Mouse (Mus musculus): ENCODE results near the gene Fmo4. TPM values are rescaled to one million over a fixed set of nuclear protein-coding genes. Genes with fewer than 3 reads are reported as not detected.

Gene Fmo4
- polyA plus RNA-seq (2012; ENCODE audit: insufficient read depth, insufficient read length, missing spikeins), result not detected in 2 replicates

GRCm38 (mm10) chr1:162813836-162814156, at the start of gene Fmo4:
TSS of gene Fmo4 (minus strand) at chr1:162813972.
- TF ChIP-seq POLR2A (IDR thresholded peaks at IDR 0.05; ENCODE audit: borderline replicate concordance, low read depth, low read length) (no peak), CTCF (IDR thresholded peaks at IDR 0.05; ENCODE audit: low read depth, low read length) (peak; percentile 42; the same call in 1 of the 2 replicates)
- Histone ChIP-seq H3K4me3 (ENCODE audit: insufficient read depth, low read length) (peak within 1 kb of the TSS; percentile 21; the same call in 1 of the 2 replicates), H3K27ac (ENCODE audit: insufficient read depth, low read depth, low read length) (no peak within 1 kb of the TSS), H3K4me1 (ENCODE audit: control insufficient read depth, insufficient read depth, low read length) (no peaks in the 10 kb centered on the region)

GRCm38 (mm10) chr1:162862328-162862727, 48.6 kb upstream of the Fmo4 start:
- Histone ChIP-seq H3K27ac (ENCODE audit: insufficient read depth, low read depth, low read length) (no peak overlapping the region), H3K4me3 (ENCODE audit: insufficient read depth, low read length) (no peak overlapping the region), H3K4me1 (ENCODE audit: control insufficient read depth, insufficient read depth, low read length) (no peaks in the 10 kb centered on the region)
- no peak for TF ChIP-seq POLR2A (IDR thresholded peaks at IDR 0.05; ENCODE audit: borderline replicate concordance, low read depth, low read length)
- TF ChIP-seq CTCF (IDR thresholded peaks at IDR 0.05; ENCODE audit: low read depth, low read length), result no peak

- Histone ChIP-seq H3K27ac (ENCODE audit: insufficient read depth, low read depth, low read length) (no peak overlapping the region), H3K4me3 (ENCODE audit: insufficient read depth, low read length) (no peak overlapping the region), H3K4me1 (ENCODE audit: control insufficient read depth, insufficient read depth, low read length) (no peaks in the 10 kb centered on the region)
Measured at GRCm38 (mm10) chr1:162859996-162860605, 46.3 kb upstream of the Fmo4 start.

GRCm38 (mm10) chr1:162859545-162859976, 45.8 kb upstream of the Fmo4 start:
- H3K4me1 ChIP-seq (ENCODE audit: control insufficient read depth, insufficient read depth, low read length), result no peaks in the 10 kb centered on the region
- TF ChIP-seq POLR2A (IDR thresholded peaks at IDR 0.05; ENCODE audit: borderline replicate concordance, low read depth, low read length), result no peak
- no peak for TF ChIP-seq CTCF (IDR thresholded peaks at IDR 0.05; ENCODE audit: low read depth, low read length)
- no peak overlapping the region for H3K27ac ChIP-seq (ENCODE audit: insufficient read depth, low read depth, low read length)
- no peak overlapping the region for H3K4me3 ChIP-seq (ENCODE audit: insufficient read depth, low read length)

More at GRCm38 (mm10) chr1:162859996-162860605, 46.3 kb upstream of the Fmo4 start:
- TF ChIP-seq POLR2A (IDR thresholded peaks at IDR 0.05; ENCODE audit: borderline replicate concordance, low read depth, low read length), result no peak
- no peak for TF ChIP-seq CTCF (IDR thresholded peaks at IDR 0.05; ENCODE audit: low read depth, low read length)

- no peak for TF ChIP-seq CTCF (IDR thresholded peaks at IDR 0.05; ENCODE audit: low read depth, low read length)
- TF ChIP-seq POLR2A (IDR thresholded peaks at IDR 0.05; ENCODE audit: borderline replicate concordance, low read depth, low read length), result no peak
- Histone ChIP-seq H3K4me1 (ENCODE audit: control insufficient read depth, insufficient read depth, low read length) (no peaks in the 10 kb centered on the region), H3K27ac (ENCODE audit: insufficient read depth, low read depth, low read length) (no peak overlapping the region), H3K4me3 (ENCODE audit: insufficient read depth, low read length) (no peak overlapping the region)
Measured at GRCm38 (mm10) chr1:162858748-162859130, 45.0 kb upstream of the Fmo4 start.

- Histone ChIP-seq H3K4me1 (ENCODE audit: control insufficient read depth, insufficient read depth, low read length) (no peaks in the 10 kb centered on the region), H3K4me3 (ENCODE audit: insufficient read depth, low read length) (no peak overlapping the region), H3K27ac (ENCODE audit: insufficient read depth, low read depth, low read length) (no peak overlapping the region)
- no peak for TF ChIP-seq POLR2A (IDR thresholded peaks at IDR 0.05; ENCODE audit: borderline replicate concordance, low read depth, low read length)
- TF ChIP-seq CTCF (IDR thresholded peaks at IDR 0.05; ENCODE audit: low read depth, low read length), result no peak
Measured at GRCm38 (mm10) chr1:162857766-162858747, 44.3 kb upstream of the Fmo4 start.

- Histone ChIP-seq H3K4me3 (ENCODE audit: insufficient read depth, low read length) (no peak overlapping the region), H3K4me1 (ENCODE audit: control insufficient read depth, insufficient read depth, low read length) (no peaks in the 10 kb centered on the region), H3K27ac (ENCODE audit: insufficient read depth, low read depth, low read length) (no peak overlapping the region)
- TF ChIP-seq CTCF (IDR thresholded peaks at IDR 0.05; ENCODE audit: low read depth, low read length), result no peak
Measured at GRCm38 (mm10) chr1:162853812-162854482, 40.2 kb upstream of the Fmo4 start.

- H3K4me1 ChIP-seq (ENCODE audit: control insufficient read depth, insufficient read depth, low read length), result no peaks in the 10 kb centered on the region
- no peak overlapping the region for H3K27ac ChIP-seq (ENCODE audit: insufficient read depth, low read depth, low read length)
- no peak for TF ChIP-seq POLR2A (IDR thresholded peaks at IDR 0.05; ENCODE audit: borderline replicate concordance, low read depth, low read length)
- no peak for TF ChIP-seq CTCF (IDR thresholded peaks at IDR 0.05; ENCODE audit: low read depth, low read length)
- H3K4me3 ChIP-seq (ENCODE audit: insufficient read depth, low read length), result no peak overlapping the region
Measured at GRCm38 (mm10) chr1:162847554-162847953, 33.8 kb upstream of the Fmo4 start.

GRCm38 (mm10) chr1:162840211-162840610, 26.4 kb upstream of the Fmo4 start:
- Histone ChIP-seq H3K4me3 (ENCODE audit: insufficient read depth, low read length) (no peak overlapping the region), H3K27ac (ENCODE audit: insufficient read depth, low read depth, low read length) (no peak overlapping the region), H3K4me1 (ENCODE audit: control insufficient read depth, insufficient read depth, low read length) (no peaks in the 10 kb centered on the region)
- TF ChIP-seq CTCF (IDR thresholded peaks at IDR 0.05; ENCODE audit: low read depth, low read length), result no peak
- no peak for TF ChIP-seq POLR2A (IDR thresholded peaks at IDR 0.05; ENCODE audit: borderline replicate concordance, low read depth, low read length)

All from bone marrow macrophage, adult 2 months (primary cell).